Mouse (Mus musculus): Measurements from ENCODE around the gene Zfp235.

Zfp235 gene

DNA sequence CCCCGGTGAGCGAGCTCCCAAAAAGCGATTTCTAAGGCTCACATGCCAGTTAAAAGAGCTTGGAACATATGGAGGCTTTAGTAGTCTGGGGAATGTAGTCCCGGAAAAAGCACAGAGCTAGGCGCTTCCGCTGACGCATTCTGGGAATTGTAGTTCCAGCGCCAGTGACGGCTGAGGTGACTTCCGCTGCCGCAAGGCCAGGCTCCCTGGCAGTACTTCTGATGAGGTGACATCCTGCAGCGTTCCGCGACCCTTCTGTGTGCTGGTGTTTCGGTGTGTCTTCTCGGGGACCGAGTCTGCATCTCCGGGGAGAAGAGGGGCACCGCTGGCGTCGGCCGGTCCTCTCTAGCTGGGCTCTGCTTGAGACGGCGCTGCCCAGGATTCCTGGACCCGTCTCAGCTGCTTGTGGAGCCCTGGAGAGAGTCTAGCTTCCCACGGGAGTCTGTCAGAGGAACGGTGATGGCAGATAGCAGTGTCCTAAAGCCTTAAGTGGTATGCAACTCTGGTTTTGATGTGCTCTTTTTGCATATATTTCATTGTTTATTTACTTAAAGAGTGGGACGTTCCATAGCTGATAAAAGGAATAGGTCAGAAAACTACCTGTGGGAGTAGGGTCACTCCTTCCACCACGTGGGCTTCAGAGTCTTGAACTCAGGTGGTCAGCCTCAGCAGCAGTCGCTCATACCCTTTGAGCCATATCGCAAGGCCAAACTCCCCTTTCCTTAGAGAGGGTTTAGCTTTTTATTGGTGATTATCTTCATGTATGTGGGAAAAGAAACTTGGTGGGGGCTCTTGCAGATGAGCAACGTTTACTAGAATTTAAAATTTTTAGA lies at the start of gene Zfp235:
Gene Zfp235, plus strand, starts transcription at position 174 of the 833 bp plus-strand sequence.
- DNase-seq (ENCODE audit: low read depth, low spot score), result peak; percentile 91

DNA sequence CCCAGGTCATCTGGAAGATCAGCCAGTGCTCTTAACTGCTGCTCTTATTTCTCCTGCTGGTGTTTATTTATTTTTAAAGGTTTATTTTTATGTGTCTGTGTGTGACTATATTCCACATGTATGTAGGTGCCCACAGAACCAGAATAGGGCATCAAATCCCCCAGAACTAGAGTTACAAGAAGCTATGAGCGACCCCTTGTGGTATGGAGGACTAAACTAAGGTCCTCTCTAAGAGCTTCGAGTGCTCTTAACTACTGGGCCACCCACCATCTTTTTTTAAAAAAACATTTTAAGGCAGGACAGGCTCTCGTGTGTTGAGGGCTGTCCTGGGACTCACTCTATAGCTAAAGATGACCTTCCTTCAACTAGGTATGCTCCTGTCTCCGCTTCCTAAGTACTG lies 47.1 kb upstream of the Zfp235 start:
- peak; percentile 27 for DNase-seq (ENCODE audit: low read depth, low spot score)

DNA sequence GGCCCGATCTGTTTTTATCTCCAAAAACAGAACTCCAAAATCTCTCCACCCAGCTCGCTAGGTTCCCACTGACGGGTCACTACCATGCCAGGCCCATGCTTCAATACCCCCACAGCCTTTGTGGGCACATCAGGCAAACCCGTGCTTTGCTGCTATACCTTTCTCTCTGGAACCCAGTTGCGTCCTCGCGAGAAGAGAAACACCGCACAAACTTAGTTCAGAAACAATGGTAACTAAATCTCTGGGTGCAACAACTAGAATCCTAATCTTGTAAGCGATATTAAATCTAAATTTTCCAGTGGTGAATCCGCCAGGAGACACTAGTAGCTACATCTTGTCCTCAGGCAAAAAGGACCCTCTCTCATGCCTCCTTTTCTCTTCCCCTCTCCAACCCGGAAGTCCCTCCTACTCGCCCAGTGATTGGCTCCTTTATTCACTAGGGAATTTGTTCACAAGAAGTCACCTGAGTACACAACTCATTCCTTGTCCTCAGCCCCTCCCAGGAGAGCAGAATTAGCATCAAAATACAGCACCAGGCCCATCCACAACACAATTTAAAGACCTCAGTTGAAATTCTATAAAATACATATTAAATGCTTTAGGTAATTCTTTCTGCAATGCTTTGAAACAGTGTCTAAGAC lies 46.4 kb upstream of the Zfp235 start:
- no peak for DNase-seq (ENCODE audit: low read depth, low spot score)

DNA sequence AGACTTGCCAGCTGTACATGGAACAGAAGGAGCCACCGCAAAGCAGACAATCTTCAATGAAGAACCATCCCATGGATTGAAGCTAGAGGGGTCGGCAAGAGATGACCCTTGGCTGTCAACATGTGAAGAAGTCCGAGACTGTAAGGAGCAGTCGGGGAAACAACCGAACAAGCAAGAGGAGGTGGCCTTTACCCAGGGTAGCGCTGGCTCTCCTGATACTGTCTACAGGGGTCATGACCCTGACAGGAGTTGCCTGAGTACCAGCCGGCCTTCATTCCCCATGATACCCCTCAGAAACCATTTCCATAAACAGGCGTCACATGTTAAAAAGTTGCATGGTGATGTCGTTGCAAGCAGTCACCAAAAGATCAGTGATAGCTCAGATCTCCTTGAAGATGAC lies 29.6 kb upstream of the Zfp235 start:
- no peak for DNase-seq (ENCODE audit: low read depth, low spot score)

DNA sequence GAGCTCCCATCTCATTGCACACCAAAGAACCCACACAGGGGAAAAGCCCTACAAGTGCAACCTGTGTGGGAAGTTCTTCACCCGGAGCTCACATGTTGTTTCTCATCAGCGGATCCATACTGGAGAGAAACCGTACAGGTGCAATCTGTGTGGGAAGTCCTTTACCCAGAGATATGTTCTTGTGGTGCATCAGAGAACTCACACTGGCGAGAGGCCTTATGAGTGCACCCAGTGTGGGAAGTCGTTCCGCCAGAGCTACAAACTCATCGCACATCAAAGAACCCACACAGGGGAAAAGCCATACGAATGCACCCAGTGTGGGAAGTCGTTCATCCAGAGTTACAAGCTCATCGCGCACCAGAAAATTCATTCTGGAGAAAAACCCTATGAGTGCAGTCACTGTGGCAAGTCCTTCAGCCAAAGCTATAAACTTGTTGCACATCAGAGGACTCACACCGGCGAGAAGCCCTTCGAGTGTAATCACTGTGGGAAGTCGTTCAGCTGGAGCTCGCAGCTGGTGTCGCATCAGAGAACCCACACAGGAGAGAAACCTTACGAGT lies 28.7 kb upstream of the Zfp235 start:
- DNase-seq (ENCODE audit: low read depth, low spot score), result no peak

DNA sequence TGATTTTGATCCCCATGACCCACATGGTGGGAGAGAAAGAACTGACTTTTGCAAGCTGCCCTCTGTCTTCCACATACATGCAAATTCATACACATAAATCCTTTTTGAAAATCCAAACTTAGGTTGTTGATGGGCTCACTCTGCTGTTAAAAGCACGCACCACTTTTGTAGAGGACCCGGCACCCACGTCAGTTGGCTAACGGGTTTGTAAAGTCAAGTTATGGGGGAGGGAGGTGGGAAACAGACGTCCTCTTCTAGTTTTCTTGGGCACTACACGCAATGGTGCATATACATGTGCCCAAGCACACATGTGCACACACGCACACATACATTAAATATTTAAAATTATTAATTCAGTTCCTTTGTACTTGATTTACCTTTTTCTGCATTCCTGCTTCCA lies 23.1 kb upstream of the Zfp235 start:
- no peak for DNase-seq (ENCODE audit: low read depth, low spot score)

DNA sequence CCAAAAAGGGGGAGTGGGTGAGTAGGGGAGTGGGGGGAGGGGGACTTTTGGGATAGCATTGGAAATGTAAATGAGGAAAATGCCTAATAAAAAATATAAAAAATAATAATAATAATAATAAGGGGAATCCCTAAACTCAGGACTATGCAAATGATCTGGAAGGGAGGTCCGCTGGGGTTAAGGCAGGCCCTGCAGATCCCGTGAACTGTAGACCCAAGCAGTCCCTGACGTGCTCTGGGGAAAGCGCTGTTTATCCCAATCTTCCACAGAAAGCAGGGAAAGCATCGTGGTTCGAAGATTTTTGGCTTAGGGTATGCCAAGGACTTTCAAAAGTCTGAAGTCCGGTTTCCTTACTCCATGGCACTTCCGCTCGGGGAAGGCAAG lies 22.2 kb upstream of the Zfp235 start:
- no peak for DNase-seq (ENCODE audit: low read depth, low spot score)

DNA sequence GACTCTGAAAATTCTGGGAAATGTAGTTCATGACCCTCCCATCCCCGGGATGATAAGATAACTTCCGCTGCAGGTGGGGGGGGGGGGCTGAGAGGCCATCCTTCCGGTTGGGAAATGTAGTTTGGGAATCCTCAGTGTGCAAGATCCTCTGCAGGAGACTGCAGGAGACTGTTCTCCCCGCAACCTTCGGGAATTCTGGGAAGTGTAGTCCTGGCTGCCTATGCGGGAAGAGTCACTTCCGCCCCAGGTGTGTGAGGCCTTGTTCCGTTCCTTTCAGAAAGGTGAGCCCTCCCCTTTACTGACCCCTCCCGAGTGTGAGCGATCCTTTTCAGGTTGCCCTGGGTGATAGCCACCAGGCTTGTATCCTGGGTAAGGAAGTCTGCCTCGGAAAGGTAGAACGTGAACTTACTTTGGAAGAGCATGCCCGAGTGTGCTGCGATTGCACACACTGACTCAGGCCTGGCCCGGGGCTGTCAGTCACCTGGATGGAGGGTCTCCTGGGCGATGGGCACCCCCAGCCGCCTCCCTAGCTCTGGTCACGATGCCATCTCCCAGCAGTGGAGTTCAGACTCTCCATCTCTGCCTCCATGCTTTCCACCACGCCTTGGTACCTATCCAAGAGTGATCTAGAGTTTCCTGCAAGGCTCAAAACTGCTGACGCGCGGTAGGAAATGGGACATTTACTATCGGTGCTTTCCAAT lies 21.7 kb upstream of the Zfp235 start, which contains the start of gene Zfp112:
Gene Zfp112, plus strand, starts transcription at position 159 of the 701 bp plus-strand sequence.
- DNase-seq (ENCODE audit: low read depth, low spot score), result no peak

DNA sequence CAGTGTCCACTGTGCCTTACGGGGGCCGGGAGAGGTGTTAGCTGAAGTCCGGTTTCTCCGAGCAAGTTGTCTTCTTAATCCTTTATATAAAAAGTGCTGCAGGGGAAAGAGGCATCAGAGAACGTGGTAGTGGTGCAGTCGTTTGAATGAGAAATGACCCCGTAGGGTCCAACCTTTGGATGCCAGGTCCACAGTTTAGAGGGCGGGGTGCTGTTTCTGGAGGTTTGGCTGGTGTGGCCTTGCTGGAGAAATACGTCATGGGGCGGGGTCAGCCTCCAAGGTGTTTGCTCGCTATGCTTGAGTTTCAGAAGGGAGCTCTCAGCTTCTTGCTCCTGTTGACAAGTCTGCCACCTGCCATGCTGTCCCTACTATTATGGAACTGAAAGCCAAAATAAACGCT lies 21.0 kb upstream of the Zfp235 start:
- DNase-seq (ENCODE audit: low read depth, low spot score), result no peak

DNA sequence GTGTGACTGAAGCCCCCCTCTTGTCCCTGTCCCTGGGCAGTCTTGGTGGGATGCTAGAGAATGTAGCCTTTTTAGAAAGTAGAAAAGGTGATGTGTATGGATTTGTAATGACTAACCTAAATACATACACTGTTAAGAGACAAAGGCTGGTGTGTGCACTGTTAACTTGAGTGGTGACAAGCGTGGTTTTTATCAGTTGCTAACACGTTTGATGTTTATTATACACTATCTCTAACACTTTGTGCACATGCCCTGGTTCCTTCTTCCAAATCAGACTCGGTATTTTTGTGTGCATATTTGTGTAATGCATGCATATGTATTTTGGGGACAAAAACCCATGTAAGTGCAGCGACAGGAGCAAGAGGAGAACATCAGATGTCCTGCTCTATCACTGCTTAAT lies 17.3 kb upstream of the Zfp235 start:
- no peak for DNase-seq (ENCODE audit: low read depth, low spot score)

DNA sequence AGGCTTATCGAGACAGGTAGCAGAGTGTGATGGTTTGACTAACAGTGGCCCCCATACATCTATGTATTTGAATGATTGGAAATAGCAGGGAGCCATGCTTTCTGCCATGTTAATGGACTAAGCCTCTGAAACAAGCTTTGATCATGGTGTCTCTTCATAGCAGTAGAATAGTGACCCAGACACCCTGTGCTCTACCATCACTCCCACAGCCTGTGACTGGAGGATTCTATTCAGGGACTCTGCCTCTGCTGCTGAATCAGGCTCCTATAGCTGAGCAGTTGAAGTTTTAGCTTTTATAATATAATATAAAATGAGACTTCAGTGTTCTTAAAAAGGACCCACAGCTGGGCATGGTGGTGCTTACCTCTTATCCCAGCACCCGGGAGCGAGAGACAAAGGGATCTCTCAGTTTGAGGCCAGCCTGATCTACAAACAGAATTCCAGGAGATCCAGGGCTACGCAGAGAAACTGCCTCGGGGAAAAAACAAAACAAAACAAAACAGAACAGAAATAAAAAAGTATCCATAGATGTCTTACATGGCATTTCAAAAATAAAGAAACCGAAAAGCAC lies 459 bp upstream of the Zfp235 start:
- no peak for DNase-seq (ENCODE audit: low read depth, low spot score)

DNA sequence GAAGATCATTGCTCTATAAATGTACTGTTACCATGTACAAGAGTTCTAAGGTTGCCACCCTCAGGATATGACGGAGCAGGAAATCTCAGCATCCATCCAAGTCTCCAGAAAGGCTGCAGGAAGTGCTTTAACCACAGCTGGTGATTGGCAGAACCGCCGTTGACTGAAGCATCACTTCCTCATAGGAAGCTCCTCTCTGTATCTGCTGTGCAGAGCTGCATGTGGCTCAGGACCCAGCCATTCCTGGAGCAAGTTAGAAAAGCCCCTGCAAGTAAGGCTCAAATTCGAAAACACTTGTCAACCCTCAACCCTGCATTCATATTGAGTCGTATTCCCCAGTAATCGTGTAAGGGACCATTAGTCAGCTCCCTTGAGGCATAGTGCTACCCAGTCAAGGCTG lies 8.6 kb downstream of the Zfp235 start:
- DNase-seq (ENCODE audit: low read depth, low spot score), result no peak

DNA sequence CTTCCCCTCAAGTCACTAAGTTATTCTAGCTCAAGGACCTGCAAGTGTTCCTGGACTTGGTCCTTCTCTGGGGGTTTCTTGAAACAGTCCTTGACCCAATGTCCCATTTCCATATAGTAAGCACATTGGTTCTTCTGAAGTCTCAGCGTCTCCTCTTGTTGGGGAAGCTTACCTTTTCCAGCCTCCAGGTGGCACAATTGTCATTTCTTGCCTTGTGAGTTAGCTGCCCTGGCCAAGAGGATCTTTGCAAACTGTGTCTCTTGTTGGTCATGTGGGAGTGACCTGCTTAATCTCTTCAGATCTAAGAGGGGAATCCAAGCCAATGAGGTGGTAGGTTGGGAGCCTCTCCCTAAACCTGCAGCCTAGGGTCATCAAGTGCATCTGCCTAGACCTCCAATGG lies 19.3 kb downstream of the Zfp235 start:
- DNase-seq (ENCODE audit: low read depth, low spot score), result peak; percentile 22

DNA sequence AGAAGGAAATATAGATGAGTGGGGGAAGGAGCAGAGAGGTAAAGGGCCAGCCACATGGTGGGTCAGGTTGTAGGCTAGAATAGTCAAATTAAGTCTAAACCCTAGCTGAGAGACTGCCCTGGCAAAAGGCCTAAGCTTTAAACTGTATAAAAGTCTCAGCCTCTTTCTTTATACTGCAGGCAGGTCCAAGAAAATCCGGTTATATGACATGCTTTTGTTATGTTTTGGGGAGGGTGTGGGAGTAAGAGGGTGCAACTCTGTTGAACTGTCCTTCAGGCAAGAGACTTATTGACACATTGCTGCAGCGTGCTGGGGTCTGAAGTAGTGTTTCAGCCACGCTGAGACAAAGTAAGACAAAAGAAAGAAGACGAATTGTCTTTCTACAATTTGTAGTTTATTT lies 38.2 kb downstream of the Zfp235 start:
- DNase-seq (ENCODE audit: low read depth, low spot score), result no peak

DNA sequence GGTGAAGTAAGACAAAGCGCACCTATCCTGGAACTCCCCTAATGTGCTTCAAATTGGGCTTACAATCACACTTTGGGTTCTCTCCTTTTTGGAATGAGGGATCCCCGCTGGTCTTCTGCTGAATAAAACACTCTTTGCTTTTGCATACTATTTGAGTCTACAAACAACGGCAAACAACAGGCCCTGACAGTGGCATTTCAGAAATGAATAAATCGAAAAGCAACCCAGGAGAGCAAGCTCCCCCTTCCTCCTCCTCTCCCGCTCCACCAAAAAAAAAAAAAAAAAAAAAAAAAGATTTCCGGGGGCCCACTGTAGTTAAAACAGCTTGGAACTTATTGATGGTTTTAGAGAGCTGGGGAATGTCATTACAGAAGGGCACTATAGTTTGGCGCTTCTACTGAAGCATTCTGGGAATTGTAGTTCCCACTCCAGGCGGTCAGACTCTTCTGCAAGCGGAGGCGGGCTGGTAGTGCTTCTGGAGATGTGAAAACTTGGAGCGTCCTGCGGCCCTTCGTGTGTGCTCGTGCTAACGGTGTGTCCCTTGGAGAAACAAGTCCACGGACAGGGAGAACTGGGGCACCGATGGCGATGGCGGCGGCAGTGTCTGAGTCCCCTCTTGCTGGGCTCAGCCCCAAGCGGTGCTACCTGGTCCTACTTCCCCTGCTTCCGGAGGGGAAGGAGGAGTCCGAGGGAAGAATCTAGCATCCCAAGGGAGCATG lies 40.8 kb downstream of the Zfp235 start, which contains the start of gene Zfp114:
Gene Zfp114, plus strand, starts transcription at position 443 of the 719 bp plus-strand sequence.
- DNase-seq (ENCODE audit: low read depth, low spot score), result peak; percentile 19

DNA sequence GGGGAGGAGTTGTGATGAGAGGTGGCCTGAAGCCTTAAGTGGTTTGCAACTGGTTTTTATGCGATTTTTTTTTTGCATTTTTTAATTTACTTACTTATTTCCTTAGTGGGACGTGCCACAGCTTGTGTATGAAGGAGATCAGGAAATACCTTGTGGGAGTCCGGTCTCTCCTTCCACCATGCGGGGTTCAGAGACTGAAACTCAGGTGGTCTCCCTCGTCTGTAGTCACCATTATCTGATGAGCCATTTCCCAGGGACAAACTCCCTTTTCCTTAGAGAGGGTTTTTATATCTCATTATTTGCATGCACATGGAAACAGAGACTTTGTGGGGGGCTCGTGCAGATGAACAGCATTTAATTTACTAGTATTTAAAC lies 41.4 kb downstream of the Zfp235 start:
- no peak for DNase-seq (ENCODE audit: low read depth, low spot score)

DNA sequence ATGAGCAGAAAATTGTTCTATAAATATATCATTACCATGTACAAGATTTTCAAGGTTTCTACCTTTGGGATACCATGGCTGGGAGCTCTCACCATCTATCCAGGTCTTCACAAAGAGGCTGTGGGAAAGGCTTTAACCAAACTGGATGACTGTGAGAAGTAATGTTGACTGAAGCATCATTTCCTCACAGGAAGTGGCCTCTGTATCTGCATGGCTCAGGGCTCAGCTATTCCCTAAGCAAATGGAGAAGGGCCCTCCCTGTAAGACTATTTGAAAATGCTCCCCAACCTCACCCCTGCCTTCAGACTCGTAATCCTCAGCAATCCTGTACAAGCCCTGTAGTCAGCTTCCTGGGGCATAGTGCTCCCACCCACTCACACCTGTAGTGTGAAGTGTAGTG lies 53.6 kb downstream of the Zfp235 start:
- no peak for DNase-seq (ENCODE audit: low read depth, low spot score)

DNA sequence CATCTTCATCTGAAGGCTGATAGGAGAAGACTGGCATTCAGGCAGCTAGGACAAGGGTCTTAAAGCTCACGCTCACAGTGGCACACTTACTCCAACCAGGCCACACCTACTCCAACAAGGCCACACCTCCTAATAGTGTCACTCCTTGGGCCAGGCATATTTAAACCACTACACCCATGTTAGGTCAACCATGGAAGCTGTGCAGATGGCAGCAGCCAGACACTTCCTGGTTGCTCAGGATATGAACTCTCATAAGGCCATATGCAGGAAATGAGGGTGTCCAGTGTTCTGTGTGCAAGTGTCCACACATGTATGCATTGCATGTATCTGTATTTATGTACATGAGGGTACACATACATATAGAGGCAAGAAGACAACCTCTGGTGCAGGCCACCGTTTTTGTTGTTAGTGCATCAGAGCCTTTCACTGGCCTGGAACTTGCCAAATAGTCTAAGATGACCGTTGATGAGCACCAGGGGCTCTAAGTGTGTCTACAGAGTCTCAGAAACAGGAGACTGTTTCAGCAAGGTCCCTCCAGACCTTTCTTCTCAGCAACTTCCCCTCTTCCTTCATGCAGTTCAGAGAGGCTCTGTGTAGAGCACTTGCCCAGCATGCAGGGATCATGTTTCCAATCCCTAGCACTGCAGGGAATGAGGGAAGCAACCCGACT lies 55.1 kb downstream of the Zfp235 start:
- DNase-seq (ENCODE audit: low read depth, low spot score), result no peak

DNA sequence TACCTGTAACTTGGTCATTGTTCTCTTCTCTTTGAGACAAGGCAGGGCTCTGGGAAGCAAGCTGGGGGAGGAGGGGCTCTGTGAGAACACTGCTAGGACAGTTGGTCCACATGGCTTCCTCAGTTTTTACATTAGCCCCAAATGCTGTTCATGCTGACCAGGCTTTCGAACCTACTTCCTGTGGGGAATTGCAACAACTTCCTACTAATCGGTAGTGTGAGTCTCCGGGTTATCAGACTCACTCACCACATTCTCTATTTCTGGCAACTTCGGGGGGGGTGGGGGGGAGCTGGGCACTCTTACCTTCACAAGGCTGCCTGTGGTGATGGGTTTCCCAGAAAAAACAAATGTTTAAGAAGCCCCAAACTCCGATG lies 55.6 kb downstream of the Zfp235 start:
- no peak for DNase-seq (ENCODE audit: low read depth, low spot score)

DNA sequence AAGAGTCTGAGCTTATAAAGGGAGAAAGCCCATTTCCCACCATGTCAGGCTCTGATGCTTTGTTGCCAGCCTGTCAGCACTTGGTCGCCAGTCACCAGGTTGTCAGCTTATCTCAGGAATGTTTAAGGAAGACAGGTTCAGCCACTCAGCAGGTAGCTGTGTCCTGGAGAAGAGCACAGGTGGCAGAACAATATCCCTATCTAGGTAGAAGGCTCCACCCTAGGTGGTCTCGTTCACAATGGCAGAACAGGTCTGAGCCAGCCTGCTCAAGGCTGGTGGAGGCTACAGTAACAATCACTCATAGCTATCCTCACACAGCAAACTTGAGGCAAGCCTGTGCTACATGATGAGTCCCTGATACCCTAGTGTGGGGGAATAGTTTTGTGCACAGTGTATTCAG lies 57.4 kb downstream of the Zfp235 start:
- no peak for DNase-seq (ENCODE audit: low read depth, low spot score)

All from CD4-positive helper T cell, adult 2 months (primary cell).